Mouse (Mus musculus): ENCODE data around the gene Kmt2e.

Kmt2e gene

GRCm38 (mm10) chr5:23433720-23434597, at the start of gene Kmt2e:
TSS of gene Kmt2e (plus strand) at chr5:23434441.
- DNase-seq (ENCODE audit: low read depth, low spot score): peak; percentile 81

- DNase-seq (ENCODE audit: low read depth, low spot score): no peak
These were observed 49.1 kb upstream of the Kmt2e start for GRCm38 (mm10) chr5:23385136-23385535.

- DNase-seq (ENCODE audit: low read depth, low spot score): no peak
These were observed 48.5 kb upstream of the Kmt2e start for GRCm38 (mm10) chr5:23385763-23386217.

- peak; percentile 91 for DNase-seq (ENCODE audit: low read depth, low spot score)
These were observed 47.5 kb upstream of the Kmt2e start for GRCm38 (mm10) chr5:23386562-23387312.

GRCm38 (mm10) chr5:23387313-23387666, 47.0 kb upstream of the Kmt2e start:
- no peak for DNase-seq (ENCODE audit: low read depth, low spot score)

GRCm38 (mm10) chr5:23388091-23388490, 46.1 kb upstream of the Kmt2e start:
- DNase-seq (ENCODE audit: low read depth, low spot score): no peak

GRCm38 (mm10) chr5:23389601-23390305, 44.5 kb upstream of the Kmt2e start:
- no peak for DNase-seq (ENCODE audit: low read depth, low spot score)

GRCm38 (mm10) chr5:23391714-23392113, 42.5 kb upstream of the Kmt2e start:
- no peak for DNase-seq (ENCODE audit: low read depth, low spot score)

- DNase-seq (ENCODE audit: low read depth, low spot score): no peak
These were observed 40.4 kb upstream of the Kmt2e start for GRCm38 (mm10) chr5:23393870-23394269.

- peak; percentile 67 for DNase-seq (ENCODE audit: low read depth, low spot score)
These were observed 39.7 kb upstream of the Kmt2e start for GRCm38 (mm10) chr5:23394366-23395145.

- DNase-seq (ENCODE audit: low read depth, low spot score): no peak
These were observed 38.5 kb upstream of the Kmt2e start for GRCm38 (mm10) chr5:23395721-23396120.

GRCm38 (mm10) chr5:23396756-23397155, 37.5 kb upstream of the Kmt2e start:
- DNase-seq (ENCODE audit: low read depth, low spot score): no peak

- no peak for DNase-seq (ENCODE audit: low read depth, low spot score)
These were observed 34.1 kb upstream of the Kmt2e start for GRCm38 (mm10) chr5:23400156-23400555.

GRCm38 (mm10) chr5:23400868-23401267, 33.4 kb upstream of the Kmt2e start:
- DNase-seq (ENCODE audit: low read depth, low spot score): no peak

GRCm38 (mm10) chr5:23401368-23401767, 32.9 kb upstream of the Kmt2e start:
- DNase-seq (ENCODE audit: low read depth, low spot score): no peak

GRCm38 (mm10) chr5:23401999-23402398, 32.2 kb upstream of the Kmt2e start:
- no peak for DNase-seq (ENCODE audit: low read depth, low spot score)

GRCm38 (mm10) chr5:23403161-23403560, 31.1 kb upstream of the Kmt2e start:
- no peak for DNase-seq (ENCODE audit: low read depth, low spot score)

- DNase-seq (ENCODE audit: low read depth, low spot score): no peak
These were observed 28.4 kb upstream of the Kmt2e start for GRCm38 (mm10) chr5:23405666-23406404.

- no peak for DNase-seq (ENCODE audit: low read depth, low spot score)
These were observed 27.9 kb upstream of the Kmt2e start for GRCm38 (mm10) chr5:23406405-23406745.

GRCm38 (mm10) chr5:23408106-23408505, 26.1 kb upstream of the Kmt2e start:
- no peak for DNase-seq (ENCODE audit: low read depth, low spot score)
